Mouse (Mus musculus) thymus, adult 2 months (tissue): Measurements from ENCODE around the gene Pebp1.

ENCODE experiments used
- CTCF ChIP-seq: fragments of 200-500 bp; IDR thresholded peaks from 2 replicates; pipeline ENCODE4 v1.5.1; 2012; ENCODE audit warnings: mild to moderate bottlenecking, control low read depth, low read length, moderate library complexity, borderline replicate concordance; ENCODE audit not compliant: control insufficient read depth, poor library complexity, insufficient read depth; ENCODE audit errors: extremely low read depth
- POLR2A ChIP-seq: fragments of 200-500 bp; IDR thresholded peaks from 2 replicates; pipeline ENCODE4 v1.6.1; 2012; ENCODE audit warnings: mild to moderate bottlenecking, low read length, control low read depth, moderate library complexity; ENCODE audit not compliant: control insufficient read depth, poor library complexity, insufficient read depth; ENCODE audit errors: extremely low read depth

DNA sequence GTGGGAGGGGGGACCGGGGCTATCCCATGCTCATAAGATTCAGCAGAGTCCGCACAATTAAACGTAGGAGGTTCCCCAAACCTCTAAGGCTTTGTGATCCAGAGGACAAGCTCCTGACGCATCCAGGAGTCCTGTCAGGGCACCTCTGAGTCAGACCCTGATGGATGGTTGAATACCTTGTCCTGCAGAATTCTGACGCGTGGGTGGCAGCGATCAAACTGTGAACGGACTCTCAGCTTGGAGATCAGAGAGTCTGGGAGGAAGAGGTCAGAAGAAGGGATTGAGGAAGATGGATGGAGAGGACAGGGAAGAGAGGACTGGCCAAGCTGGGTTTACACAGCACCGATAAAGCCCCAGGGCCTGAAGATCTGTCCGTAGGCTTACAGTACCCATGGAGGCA lies 26.5 kb upstream of the Pebp1 start:
- TF ChIP-seq CTCF (no peak), POLR2A (no peak)
